Mouse (Mus musculus) heart, embryonic 11.5 days (tissue): ENCODE data around the gene Syne1. TPM values are rescaled to one million over a fixed set of nuclear protein-coding genes. Genes with fewer than 3 reads are reported as not detected.

ENCODE experiments used
- ATAC-seq: fragments of 200-750 bp; cut with Nextera tagmentation; replicated peaks from 2 replicates; pipeline ENCODE4 v1.8.0; 2017; ENCODE audit warnings: moderate library complexity; ENCODE audit not compliant: insufficient number of reproducible peaks, low FRiP score, low TSS enrichment
- H3K27ac ChIP-seq: fragments of 300-500 bp; sonication (generic); 2 replicates; pipeline ENCODE4 v1.5.1; 2014; ENCODE audit warnings: mild to moderate bottlenecking, low read depth, low read length
- H3K27me3 ChIP-seq: fragments of 300-500 bp; sonication (generic); 2 replicates; pipeline ENCODE4 v1.6.1; 2014; ENCODE audit warnings: mild to moderate bottlenecking, low read length, mixed read lengths; ENCODE audit not compliant: control insufficient read depth, insufficient read depth
- H3K36me3 ChIP-seq: fragments of 300-500 bp; sonication (generic); 2 replicates; pipeline ENCODE4 v1.6.1; 2014; ENCODE audit warnings: mild to moderate bottlenecking, low read length, moderate library complexity, mixed read lengths; ENCODE audit not compliant: control insufficient read depth, insufficient read depth
- H3K4me1 ChIP-seq: fragments of 300-500 bp; sonication (generic); 2 replicates; pipeline ENCODE4 v1.6.1; 2014; ENCODE audit warnings: low read length; ENCODE audit not compliant: control insufficient read depth, insufficient read depth
- H3K4me2 ChIP-seq: fragments of 300-500 bp; sonication (generic); 2 replicates; pipeline ENCODE4 v1.6.1; 2014; ENCODE audit warnings: mild to moderate bottlenecking, moderate library complexity
- H3K4me3 ChIP-seq: fragments of 300-500 bp; sonication (generic); 2 replicates; pipeline ENCODE4 v1.5.1; 2014; ENCODE audit warnings: low read depth, low read length
- H3K9ac ChIP-seq: fragments of 300-500 bp; sonication (generic); 2 replicates; pipeline ENCODE4 v1.6.1; 2014; ENCODE audit warnings: mild to moderate bottlenecking, low read depth, low read length, moderate library complexity
- H3K9me3 ChIP-seq: fragments of 300-500 bp; sonication (generic); replicated peaks from 2 replicates; pipeline ENCODE4 v1.6.1; 2016; ENCODE audit warnings: low read length; ENCODE audit not compliant: control insufficient read depth
- WGBS: fragments of 180-500 bp; shearing (Covaris S2); extraction: QIAGEN DNeasy Blood & Tissue Kit; methylation state at CpG from one replicate; pipeline ENCODE4 v1.1.7; 2014; ENCODE audit not compliant: insufficient replicate concordance; 5-methylcytosine and 5-hydroxymethylcytosine counted together
- polyA plus RNA-seq: library from polyadenylated mRNA; unstranded; fragments of >200 nt; fragmentation: Nextera tagmentation; extraction: Ambion mirVana; gene quantifications from 2 replicates; pipeline ENCODE4 v1.2.1, GENCODE M21; 2014

Gene Syne1
- polyA plus RNA-seq, 1 experiment from 2014 or later = 18.2 TPM

DNA sequence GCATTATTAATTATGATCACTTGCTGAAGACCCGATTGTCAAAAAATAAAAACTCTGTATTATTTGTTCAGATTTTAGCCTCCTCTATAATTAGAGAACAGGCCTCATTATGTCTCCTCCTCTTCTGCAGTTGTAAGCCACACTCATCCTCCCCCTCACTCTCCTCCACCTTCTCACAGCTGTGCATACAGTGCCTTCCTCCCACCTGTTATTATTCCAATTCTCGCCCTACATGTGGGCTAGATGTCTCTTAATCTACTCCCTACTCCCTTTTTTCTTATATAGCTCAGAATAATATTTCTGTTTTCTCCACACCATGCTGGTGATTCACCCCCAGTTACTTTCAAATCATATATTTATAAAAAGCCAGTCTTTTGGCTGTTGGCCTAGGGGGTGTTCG, 371.4 kb downstream of the Syne1 start:
- WGBS = 84% methylated on average over 3 of the region's 3 CpGs
- H3K27ac ChIP-seq = no peak overlapping the region

DNA sequence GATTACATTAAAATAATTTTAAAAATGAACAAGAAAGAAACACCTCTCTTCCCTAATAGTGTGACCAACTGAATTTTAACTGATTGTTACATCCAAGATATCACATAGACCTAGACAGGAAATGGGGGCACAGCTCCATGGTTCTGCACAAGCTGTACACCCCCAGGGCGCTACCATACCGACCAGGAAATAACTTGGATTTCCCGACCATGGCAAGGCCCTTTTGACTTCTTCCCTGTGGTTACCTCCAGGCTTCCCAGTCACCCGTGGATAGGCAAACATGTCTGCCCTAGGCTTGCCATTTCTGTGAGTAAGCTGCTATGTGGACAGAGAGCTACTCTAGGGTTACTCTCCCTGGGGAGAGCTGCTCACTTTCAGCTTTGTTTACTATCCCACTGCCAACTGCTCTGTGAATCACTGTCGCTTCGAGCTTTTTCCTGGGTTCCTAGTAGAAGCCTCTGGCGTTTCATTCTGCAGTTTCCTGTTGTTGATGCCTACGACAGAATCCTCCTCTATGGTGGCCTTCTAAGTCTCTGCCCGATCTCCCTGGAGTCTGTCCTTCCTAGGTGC, 373.8 kb downstream of the Syne1 start:
- Histone ChIP-seq H3K4me3 (no peak overlapping the region), H3K9ac (no peak overlapping the region), H3K4me2 (no peak overlapping the region), H3K4me1 (peaks cover 9% of the 10 kb centered on the region), H3K9me3 (no peaks in the 10 kb centered on the region), H3K27ac (no peak overlapping the region), H3K27me3 (no peaks in the 10 kb centered on the region), H3K36me3 (peaks cover under 1% of the 10 kb centered on the region; the same call in 1 of the 2 replicates)
- no peak for ATAC-seq
- 57% methylated on average over 9 of the region's 9 CpGs for WGBS

More for the DNA sequence above, 371.4 kb downstream of the Syne1 start:
- no peak for ATAC-seq
- Histone ChIP-seq H3K27me3 (no peaks in the 10 kb centered on the region), H3K9me3 (no peaks in the 10 kb centered on the region), H3K4me3 (no peak overlapping the region), H3K4me1 (peaks cover 9% of the 10 kb centered on the region), H3K9ac (no peak overlapping the region), H3K4me2 (no peak overlapping the region), H3K36me3 (no peaks in the 10 kb centered on the region)

DNA sequence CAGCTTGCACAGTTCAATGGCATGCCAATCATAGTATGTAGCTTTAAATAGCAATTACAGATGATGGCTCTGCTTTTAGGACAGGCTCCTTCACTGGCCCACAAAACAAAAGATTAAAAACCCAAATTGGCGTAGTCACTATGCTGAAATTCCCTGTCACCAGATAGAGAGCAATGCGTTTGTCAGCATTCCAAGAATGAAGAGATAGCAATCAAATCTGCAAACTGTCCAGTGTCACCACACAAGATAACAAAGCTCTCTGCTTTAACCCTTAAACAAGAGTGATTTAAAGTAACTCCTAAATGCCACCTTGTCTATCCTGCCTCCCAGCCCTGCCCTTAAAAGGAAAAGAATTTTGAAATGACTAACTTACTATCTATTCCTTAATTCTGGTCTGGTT, 374.9 kb downstream of the Syne1 start:
- Histone ChIP-seq H3K4me2 (peak overlapping the region; percentile 41; the same call in 1 of the 2 replicates), H3K27me3 (no peaks in the 10 kb centered on the region), H3K4me1 (peaks cover 9% of the 10 kb centered on the region), H3K4me3 (no peak overlapping the region), H3K9me3 (no peaks in the 10 kb centered on the region), H3K9ac (no peak overlapping the region), H3K36me3 (peaks cover 2% of the 10 kb centered on the region; the same call in 1 of the 2 replicates), H3K27ac (peak overlapping the region; percentile 17)
- no peak for ATAC-seq
- WGBS = 17% methylated on average over 2 of the region's 2 CpGs

DNA sequence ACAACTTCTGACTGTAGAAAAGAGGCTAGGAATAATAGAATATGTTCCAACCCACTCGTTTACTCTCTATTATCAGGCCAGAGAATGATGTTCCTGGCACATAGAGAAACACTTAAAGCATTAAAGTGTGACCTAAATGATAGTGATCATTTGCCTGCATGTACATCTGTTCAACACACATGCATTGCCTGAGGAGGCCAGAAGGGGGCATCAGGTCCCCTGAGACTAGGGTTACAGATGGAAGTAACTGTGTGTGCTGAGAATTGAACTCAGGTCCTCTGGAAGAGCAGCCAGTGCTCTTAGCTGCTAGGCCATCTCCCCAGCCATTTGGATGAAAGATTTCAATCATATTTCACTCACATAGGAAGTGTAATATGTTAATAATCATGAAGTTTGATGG, 380.9 kb downstream of the Syne1 start:
- H3K36me3 ChIP-seq = peaks cover 10% of the 10 kb centered on the region
- H3K4me2 ChIP-seq = no peak overlapping the region
- no peak overlapping the region for H3K9ac ChIP-seq
- 61% methylated on average over 1 of the region's 1 CpGs for WGBS
- no peak for ATAC-seq
- H3K4me1 ChIP-seq = peaks cover 10% of the 10 kb centered on the region; the same call in 1 of the 2 replicates
- H3K9me3 ChIP-seq = no peaks in the 10 kb centered on the region
- H3K4me3 ChIP-seq = no peak overlapping the region
- H3K27me3 ChIP-seq = no peaks in the 10 kb centered on the region
- no peak overlapping the region for H3K27ac ChIP-seq

DNA sequence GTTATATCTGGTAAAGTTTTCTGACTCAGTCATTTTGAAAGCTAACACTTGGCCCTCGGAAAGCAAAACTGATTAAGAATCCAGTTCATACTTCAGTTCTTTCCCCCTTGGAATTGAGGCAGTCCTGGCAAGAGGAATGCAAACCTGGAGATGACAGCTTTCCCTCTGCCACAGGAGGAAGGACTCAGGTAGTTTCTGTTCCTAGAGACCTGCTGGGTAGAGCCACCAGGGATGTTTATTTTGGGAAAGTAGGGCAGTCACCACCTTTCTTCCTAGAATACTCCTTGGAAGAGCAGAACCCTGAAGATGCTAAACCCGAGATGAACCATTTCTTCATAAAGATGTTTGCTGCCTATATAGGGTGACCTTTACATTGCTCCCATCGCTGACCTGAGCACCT, 383.8 kb downstream of the Syne1 start:
- WGBS = 56% methylated on average over 3 of the region's 3 CpGs

DNA sequence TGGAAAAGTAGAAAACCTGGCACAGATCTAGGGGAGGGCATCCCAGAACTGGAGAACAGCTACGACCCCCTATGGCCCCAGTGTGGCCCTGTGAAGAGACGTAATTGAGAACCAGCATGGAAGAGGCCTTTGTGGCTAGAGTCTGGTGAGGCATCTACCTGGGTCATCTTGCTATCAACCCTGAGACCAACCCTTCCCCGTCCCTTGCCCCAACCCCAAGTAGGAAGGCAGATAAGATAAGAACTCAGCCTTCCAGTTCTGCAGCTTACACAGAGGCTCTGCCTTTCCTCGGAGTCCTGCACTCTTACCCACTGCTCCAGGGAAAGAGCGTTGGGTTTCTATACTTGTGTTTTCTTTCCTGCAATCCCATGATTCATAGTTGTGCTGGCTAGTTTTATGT, 385.8 kb downstream of the Syne1 start:
- H3K4me3 ChIP-seq = no peak overlapping the region
- no peaks in the 10 kb centered on the region for H3K27me3 ChIP-seq
- no peaks in the 10 kb centered on the region for H3K9me3 ChIP-seq
- no peak overlapping the region for H3K9ac ChIP-seq
- H3K4me2 ChIP-seq = no peak overlapping the region
- ATAC-seq = no peak
- 40% methylated on average over 5 of the region's 5 CpGs for WGBS
- H3K4me1 ChIP-seq = peaks cover 10% of the 10 kb centered on the region; the same call in 1 of the 2 replicates
- H3K36me3 ChIP-seq = peaks cover 4% of the 10 kb centered on the region
- no peak overlapping the region for H3K27ac ChIP-seq

More for the DNA sequence above, 383.8 kb downstream of the Syne1 start:
- no peak overlapping the region for H3K4me2 ChIP-seq
- peaks cover 10% of the 10 kb centered on the region; the same call in 1 of the 2 replicates for H3K4me1 ChIP-seq
- no peak for ATAC-seq
- peaks cover 9% of the 10 kb centered on the region for H3K36me3 ChIP-seq
- no peak overlapping the region for H3K4me3 ChIP-seq
- no peaks in the 10 kb centered on the region for H3K27me3 ChIP-seq
- H3K27ac ChIP-seq = no peak overlapping the region
- H3K9me3 ChIP-seq = no peaks in the 10 kb centered on the region
- no peak overlapping the region for H3K9ac ChIP-seq

DNA sequence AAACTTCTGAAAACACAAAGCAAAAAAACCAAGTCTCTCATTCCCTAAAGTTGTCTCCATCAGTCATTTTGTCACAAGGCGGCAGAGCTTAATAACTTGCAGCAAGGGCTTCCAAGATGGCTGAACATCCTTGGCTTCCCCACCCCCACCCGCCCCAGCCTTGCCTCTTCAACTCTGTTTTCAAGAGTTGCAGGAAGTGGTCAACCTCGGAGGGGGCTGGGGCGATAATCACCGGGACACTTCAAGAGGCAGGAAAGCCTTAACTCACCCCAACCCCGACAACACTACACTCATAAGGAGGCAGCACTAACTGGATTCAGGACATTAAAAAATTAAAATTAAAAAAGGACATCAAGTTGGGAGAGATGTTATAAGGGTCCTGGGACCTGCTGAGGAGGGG, 387.5 kb downstream of the Syne1 start:
- no peak for ATAC-seq
- Histone ChIP-seq H3K4me1 (peaks cover 10% of the 10 kb centered on the region; the same call in 1 of the 2 replicates), H3K9me3 (no peaks in the 10 kb centered on the region), H3K27ac (no peak overlapping the region), H3K9ac (no peak overlapping the region), H3K36me3 (0 out of 2 replicates have a peak, but pooled peaks cover 3% of the 10 kb centered on the region), H3K4me2 (no peak overlapping the region), H3K27me3 (no peaks in the 10 kb centered on the region), H3K4me3 (no peak overlapping the region)
- WGBS = 38% methylated on average over 6 of the region's 6 CpGs

DNA sequence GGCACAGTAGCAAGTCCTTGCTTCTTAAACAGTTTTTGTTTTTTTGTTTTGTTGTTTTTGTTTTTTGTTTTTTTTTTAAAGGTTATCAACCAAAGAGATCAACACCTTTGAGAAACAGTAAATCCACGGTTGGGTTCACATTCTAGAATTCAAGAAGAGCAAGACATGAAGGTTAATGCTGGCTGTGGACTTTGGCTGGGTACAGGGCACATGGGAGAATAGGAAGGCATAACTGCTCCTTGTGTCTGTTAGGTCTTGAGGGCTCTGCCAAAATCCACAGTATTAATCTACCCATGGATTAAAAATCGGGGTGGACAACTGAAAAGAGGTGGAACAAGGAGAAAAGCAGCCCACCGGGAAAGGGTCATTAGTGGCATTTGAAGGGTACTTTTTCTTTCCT, 388.0 kb downstream of the Syne1 start:
- no peaks in the 10 kb centered on the region for H3K27me3 ChIP-seq
- no peak overlapping the region for H3K4me2 ChIP-seq
- ATAC-seq = no peak
- peaks cover 10% of the 10 kb centered on the region; the same call in 1 of the 2 replicates for H3K4me1 ChIP-seq
- no peak overlapping the region for H3K9ac ChIP-seq
- H3K4me3 ChIP-seq = no peak overlapping the region
- H3K36me3 ChIP-seq = 0 out of 2 replicates have a peak, but pooled peaks cover 5% of the 10 kb centered on the region
- H3K27ac ChIP-seq = no peak overlapping the region
- no peaks in the 10 kb centered on the region for H3K9me3 ChIP-seq
- 80% methylated on average over 3 of the region's 3 CpGs for WGBS

DNA sequence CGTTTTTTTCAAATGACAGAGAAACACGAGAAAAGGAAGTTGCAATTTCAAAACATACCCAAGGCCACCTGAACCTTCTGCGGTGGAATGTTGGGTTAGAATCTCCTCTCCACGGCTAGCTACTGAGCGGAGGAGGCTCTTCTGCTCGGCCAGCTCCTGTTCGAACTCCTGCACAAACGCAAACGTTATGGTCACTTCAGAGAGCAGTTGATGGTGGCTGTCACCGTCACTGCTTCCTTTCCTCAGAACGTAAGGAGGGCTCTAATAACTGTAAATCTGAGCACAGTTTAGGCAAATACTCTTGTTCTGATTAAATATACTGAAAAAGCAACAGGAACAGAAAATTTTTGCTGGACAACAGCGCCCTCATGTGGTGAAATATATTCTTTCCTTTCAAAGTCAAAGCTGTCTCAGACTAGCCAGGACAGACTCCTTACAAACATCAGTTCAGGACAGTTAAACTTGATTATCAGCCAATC, 389.8 kb downstream of the Syne1 start:
- Histone ChIP-seq H3K27ac (no peak overlapping the region), H3K4me3 (no peak overlapping the region), H3K9me3 (no peaks in the 10 kb centered on the region), H3K36me3 (0 out of 2 replicates have a peak, but pooled peaks cover 5% of the 10 kb centered on the region), H3K4me1 (0 out of 2 replicates have a peak, but pooled peaks cover 7% of the 10 kb centered on the region), H3K4me2 (no peak overlapping the region), H3K27me3 (no peaks in the 10 kb centered on the region), H3K9ac (no peak overlapping the region)
- 58% methylated on average over 12 of the region's 12 CpGs for WGBS
- no peak for ATAC-seq
